Mouse (Mus musculus) gonadal fat pad, adult 2 months (tissue): ENCODE results near the gene Foxp1. TPM values are rescaled to one million over a fixed set of nuclear protein-coding genes. Genes with fewer than 3 reads are reported as not detected.
A peak's percentile ranks its signal among the peaks of the same experiment; 100 is the strongest.

Experiments
- DNase-seq: peaks from one replicate; pipeline ENCODE4 v3.0.0-alpha.2; 2012; ENCODE audit warnings: low read depth
- polyA plus RNA-seq: library from polyadenylated mRNA; depleted of rRNA; stranded (reverse); fragments of >200 nt; gene quantifications from 2 replicates; pipeline ENCODE4 v1.2.3, GENCODE M21; 2012

Gene Foxp1
- polyA plus RNA-seq, 1 experiment, result 26.0 TPM

DNA sequence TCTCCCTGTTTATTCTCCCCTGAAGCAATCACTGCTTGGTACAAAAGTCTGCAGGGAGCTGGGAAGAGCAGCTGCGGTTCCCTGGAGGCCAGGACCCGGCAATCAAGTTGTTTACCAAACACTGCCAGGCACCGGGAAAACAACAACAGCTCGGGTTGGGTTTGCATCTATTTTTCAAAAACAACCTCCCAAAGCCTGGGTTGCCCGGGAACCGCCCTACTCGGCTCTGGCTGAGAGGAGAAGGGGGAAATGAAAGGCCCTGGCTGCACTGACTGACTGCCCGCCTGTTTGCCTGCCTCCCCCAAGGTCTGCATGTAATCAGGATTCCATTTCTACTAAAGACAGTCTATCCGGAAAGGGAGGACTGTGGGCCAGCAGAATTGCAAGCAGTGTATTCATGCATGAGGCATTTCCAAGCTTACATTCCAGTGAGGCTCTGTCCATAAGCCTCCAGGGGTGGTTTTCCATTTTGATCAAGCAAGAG lies 82.6 kb downstream of the Foxp1 start:
- no peak for DNase-seq

DNA sequence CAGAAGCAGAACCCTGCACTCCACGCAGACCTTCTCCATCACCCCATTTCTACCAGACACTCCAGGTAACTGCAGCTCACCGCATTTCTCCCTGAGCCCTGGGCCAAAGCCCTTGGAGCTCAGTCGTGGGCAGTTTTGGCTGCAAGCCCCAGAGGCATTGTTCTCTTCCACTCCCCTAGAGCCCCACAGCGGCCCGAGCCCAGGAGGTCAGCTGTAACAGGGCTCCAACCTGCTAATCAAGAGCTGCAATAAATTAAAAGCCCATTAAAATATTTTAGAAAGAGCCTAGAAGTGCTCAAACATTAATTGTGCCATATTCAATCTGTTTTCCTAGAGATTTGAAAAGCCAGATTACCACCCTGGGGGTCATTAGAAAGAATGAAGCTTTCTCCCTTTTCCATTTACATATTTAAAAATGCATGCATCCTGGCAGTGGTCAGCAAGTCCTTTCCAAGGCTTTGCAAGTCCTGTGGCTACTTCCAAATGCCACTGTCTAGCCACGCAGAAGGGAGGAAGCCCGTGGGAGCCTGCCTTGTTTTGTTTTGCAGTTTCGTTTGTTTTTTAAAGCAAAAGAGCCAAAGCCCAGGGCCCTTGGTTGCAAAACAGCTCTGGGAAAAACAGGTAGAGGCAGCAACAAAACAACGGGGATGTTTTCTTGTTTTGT lies 83.2 kb downstream of the Foxp1 start:
- no peak for DNase-seq

DNA sequence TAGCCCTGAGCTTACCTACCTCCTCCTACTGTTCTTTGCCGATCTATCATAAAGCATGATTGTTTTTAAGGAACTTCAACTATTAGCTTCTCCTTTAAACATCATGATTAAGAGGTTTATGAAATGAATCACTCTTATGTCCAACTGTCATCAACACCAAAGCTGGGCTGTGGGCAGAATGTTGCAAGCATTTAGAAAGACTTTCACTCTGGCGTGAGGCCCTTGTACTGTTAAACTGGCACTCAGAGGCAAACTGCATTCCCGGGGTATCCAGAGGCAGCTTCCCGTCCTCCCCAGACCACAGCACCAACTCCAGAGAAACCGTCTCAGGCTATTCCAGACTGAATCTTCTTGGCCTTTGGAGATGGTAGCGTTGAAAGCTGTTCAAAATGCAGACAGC lies 86.2 kb downstream of the Foxp1 start:
- peak; percentile 75 for DNase-seq

DNA sequence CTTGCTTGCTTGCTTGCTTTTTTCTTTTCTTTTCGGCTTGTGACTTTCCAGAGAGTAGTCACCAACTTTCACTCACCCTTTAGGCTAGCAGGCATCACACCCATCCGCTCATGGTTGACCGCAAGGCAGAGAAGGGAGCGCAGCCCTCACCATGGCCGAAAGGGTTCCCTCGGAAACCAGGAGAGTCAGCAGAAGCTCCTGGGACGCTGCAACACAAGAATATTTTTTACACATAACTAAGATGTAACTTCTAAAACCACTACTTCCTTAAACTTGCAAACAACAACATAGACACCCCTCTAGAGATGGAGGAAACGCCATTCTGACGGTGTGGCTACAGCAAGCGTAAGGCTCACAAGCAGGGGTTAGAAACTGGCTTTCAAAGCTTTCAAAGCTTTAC lies 87.4 kb downstream of the Foxp1 start:
- no peak for DNase-seq

DNA sequence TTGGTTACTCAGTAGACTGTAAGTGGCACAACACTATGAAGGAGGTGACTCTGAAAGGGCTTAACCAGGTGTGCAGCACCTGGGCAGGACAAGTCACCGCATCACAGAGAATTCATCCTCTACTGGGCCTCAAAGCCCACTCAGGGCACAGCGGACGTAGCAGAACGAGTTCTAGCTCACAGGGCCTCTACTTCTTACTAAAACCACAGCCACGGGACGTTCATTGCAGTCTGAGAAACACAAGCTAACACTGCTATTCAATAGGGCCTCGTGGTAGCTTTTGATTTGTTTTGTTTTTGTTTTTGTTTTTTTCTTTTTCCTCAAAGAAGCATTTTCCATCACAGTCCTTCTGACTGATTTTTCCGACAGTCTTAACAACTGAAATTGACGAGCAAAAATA lies 89.5 kb downstream of the Foxp1 start:
- no peak for DNase-seq

DNA sequence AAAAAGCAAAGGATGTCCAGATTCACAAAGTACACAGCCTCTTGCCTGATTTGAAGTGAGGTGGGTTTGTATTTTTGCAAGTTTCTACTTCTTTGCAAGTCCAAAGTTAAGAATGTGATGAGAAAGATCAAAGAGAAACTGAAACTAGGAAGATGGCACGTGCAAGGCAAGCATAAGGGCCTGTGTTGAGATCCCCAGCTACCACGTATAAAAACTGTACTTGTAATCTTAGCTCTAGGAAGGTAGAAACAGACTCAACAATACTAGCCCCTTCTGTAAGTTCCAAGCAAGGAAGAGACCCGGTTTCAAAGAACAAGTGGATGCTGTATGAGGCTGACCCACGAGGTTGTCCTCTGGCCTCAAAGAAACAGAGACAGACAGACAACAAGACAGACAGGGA lies 90.6 kb downstream of the Foxp1 start:
- no peak for DNase-seq

DNA sequence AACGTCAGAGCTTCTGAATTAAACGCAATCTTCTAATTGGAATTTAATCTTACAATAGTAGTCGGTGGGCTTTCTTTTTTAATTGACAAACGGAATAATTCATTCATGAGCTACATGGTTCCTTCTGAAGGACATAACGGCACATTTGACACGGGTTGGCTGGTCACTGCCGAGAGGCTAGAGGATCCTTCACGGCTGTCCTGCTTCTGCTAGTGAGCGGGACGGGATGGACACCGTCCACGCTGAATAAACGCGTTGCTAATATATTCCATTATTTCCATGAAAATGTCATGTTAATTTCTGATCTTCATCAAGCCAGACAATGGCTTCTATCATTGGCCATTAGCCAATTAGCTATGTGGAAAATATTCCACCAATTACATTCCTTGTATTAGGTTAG lies 92.0 kb downstream of the Foxp1 start:
- no peak for DNase-seq

DNA sequence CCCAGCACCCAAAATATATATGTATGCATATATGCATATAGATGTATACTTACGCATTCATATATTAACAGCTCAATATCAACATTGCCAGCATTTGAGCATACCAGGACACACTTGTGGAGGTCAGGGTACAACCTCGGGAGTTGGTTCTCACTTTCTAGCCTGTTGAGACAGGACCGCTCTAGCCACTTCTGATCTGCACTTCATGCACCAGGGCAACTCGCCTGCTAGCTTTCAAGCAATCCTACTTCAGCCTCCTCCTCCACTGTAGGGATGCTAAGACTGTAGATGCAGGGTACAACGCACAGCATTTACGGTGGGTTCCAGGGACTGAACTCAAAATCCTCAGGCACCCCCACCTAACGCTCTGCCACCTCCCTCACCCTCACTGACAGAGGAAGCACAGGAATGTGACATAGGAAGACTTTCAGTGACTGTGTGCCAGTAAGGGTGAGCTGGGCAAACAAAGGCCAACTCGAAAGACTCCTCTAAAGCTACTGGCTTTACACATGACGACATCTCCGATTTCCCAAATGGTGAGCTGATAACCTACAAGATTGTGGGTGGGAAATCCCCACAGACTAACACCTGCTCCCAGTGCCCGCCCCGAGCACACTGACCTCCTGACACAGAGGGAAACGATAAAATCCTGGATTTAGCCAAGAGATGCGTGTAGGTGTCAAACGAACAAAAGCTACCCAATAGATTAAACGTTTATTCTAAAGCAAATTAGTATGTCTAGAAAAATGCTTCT lies 93.0 kb downstream of the Foxp1 start:
- DNase-seq, result peak; percentile 31

DNA sequence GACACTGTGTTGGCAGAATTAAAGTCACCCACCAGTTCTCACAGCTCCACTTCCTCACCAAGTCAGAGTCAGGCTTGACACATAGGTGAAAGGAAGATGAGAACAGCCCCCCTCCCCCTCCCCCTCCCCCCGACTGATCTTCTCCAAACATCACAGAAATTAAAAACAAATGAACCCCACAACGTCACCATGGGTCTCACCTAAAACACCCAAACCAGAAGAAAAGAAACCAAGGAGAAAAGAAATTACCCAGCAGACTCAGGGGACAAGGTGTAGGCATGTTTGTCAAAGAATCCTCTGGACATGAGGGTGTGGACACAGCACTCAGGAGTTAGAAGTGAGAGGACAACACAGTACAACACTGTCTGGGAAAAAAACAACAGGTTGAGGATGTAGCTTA lies 93.6 kb downstream of the Foxp1 start:
- no peak for DNase-seq

DNA sequence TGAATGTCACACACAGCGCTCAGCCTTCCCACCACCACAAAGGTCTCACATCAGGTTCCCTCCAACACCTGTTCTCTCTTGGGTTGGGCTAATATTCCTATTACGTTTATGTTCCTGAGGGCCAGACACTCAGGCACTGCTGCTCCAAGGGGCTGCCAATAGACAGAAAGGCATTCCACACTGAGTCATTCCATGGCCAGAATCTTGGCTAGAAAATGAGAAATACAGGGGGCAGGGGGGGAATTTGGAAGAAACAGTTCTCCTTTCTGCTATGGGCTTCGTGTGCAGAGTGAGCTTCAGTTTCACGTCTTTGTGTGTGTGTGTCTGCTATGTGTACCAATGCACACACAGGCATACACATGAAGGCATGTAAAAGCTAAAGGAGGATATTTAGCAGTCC lies 95.2 kb downstream of the Foxp1 start:
- no peak for DNase-seq

DNA sequence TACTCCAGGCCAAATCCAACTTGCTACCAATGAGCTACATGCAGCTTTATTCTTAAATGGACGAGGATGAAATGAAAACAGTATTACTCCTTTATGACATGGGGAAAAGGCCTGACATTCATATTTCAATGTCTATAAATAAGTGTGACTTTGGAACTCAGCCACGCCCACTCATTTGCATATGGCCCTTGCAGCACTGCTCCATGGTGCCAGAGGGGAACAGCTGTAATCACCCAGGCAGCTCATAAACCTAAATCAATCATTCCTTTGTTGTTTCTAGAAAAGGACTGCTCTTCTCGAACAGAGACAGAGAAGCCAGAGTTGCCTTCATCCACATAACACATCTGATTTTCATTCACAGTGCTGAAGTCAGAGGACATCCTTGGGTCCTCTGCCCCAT lies 97.5 kb downstream of the Foxp1 start:
- no peak for DNase-seq

DNA sequence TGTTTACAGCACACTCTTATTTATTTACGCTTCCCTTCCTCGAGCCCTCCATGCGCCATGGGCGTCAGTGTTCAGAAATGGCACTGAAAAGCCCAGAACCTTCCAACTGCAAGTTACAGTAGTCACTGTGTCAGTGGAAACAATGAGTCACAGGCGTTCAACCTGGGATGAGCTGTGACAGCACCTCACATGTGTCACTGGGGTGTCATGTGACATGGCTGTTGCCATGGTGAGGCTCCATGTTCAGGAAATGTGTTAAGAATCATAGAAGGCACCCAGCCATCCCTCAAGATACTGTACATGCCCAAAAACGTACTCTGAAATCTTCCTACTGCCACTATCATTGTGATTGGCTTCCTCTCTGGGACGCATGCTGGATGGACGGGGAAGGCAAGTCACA lies 101.9 kb downstream of the Foxp1 start:
- no peak for DNase-seq

DNA sequence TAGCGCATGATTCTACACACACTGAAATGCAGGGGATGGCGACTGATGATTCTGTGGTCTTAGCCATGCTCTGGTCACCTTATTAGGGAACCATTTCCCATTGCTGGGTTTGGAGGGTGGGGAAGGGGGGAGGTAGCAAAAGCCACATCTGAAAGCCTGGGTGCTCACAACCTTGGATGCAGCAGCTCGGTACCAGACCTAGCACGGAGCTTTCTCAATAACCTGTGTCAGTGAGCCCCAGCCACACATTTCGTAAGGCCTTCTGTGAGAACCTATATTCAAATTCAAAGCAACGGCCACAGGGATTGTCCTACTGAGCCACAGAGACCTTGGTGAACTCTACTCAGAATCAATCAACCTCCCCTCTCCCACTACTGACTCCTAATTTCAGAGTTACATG lies 109.9 kb downstream of the Foxp1 start:
- DNase-seq, result no peak

DNA sequence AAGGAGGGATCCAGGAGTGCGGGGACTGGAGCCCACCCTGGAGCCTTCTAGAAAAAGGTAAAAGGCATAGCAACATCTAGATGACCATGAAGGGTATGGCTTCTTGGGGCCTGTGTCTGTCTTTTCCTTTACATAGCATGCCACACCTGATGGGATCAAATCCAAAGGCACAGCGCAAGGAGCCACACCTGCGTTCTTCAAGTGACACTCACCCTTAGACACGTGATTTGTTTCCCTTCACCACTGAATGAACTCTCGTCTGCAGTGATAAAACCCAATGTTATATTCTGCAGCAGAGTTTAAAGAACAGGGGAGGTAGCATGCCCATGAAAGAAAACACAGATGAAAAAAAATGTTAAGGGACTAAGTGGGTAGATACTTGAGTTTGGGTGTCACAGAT lies 112.9 kb downstream of the Foxp1 start:
- DNase-seq, result no peak

DNA sequence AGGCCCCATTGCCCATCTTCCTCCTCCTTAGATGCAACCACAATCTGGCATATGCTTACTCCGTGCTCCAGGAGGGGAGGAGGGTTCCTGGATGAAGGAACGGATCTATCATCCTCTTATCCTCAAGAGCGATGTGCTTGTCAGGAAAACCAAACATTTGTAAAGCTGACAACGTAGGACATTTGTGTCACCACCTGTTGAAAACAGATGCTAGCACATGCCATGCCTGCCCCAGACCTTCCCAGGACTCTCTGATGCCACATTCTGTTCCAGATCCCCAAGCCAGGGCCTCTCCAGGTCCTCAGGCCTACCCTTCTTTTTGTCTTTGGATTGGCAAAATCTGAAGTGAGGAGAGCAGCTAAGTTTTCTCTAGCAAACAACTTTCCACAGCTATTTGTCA lies 113.6 kb downstream of the Foxp1 start:
- no peak for DNase-seq

DNA sequence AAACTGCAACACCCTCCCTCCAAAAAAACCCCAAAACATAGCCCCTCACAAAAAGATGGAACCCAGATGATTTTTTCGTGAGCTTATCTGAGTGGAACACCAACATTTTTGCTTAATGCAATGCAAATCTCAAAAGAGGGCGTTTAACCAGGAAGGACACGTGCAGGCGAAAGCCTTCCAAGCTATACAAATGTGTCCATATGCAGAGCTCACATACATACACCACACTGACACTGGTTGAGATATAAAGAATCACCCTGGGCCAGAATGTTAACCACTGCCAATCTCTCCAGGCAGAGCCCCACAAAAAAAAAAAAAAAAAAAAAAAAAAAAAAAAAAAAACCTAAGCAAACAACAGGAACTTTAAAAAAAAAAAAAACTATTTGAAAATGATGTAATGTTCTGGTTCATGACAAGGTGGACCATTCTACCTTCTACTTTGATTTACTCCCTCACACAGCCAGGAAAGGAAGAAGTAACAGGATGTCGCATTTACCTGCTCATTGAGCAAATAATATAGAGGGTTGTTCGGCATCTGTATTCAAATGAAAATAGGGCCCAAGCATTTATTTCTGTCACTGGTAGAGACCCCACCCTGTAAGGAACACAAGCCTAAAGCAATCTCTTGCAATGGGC lies 118.6 kb downstream of the Foxp1 start:
- no peak for DNase-seq

DNA sequence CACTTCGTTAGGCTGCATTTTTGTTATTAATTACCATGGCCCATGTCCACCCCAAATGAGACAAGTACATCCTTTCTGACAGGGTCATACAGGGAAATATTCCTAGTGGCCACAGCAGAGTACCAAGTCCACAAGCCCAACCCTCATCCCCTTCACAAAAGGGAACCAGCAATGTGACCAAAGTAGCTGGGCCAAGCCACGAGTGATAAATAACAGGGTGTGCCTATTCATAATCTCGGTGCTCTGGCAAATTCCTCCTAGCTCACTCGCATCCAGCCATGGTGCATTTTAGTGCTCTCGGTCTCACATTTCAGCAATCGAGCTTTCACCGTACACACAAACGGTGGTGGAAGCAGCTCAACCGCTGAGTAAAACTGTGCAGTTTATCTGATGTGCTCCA lies 119.6 kb downstream of the Foxp1 start:
- DNase-seq, result no peak

DNA sequence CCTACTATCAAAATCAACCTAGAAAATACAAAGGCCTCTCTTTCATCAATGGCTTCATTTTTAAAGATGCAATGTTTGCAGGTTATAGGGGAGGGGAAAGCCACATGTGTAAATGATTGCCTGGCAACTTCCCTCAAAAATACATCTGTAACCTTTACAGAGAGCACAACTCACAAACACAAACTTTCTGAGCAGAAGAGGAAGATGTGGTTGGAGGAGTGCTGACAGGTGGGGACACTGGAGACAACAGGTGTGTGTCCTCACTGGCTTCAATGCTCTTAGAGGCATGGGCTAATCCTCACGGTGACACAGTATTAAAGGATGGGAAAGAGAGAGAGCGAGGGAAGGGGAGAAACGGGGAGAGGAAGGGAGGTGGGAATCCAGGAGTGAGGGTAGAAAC lies 120.2 kb downstream of the Foxp1 start:
- no peak for DNase-seq

DNA sequence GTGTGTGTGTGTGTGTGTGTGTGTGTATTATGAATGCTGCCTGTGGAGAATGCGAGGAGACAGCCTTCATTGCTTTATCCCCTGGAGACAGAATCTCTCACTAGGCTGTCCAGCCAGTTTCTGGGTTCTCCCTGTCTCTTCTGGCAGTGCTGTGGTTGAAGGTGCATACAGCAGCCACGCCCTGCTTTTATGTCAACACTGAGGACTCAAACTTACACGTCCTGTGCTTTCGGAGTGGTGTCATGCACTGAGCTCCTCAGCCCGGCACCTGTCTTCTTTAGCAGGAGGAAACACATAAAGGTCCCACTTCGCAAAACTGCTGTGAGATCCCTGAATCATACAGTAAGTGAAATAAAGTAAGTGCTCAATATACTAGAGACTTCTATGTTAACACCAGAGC lies 120.7 kb downstream of the Foxp1 start:
- DNase-seq, result no peak

DNA sequence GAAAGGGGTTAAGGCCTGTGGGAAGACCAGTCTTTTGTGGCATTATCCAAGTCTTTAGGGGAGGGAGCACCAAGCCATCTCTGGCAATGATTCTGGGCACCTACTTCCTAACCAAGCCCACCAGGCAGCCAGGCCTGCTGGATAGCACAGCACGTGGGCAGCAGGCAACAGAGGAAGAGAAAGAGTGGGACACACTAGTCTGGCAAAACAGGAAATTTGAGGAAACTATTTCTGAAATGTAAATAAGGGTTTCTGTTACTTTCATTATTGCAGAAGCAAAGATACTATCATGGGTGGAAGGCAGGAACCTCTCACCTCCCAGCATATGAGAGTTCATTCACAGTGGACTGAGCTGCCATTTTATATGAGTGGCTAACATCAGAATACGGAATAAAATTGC lies 121.3 kb downstream of the Foxp1 start:
- DNase-seq, result no peak

DNA sequence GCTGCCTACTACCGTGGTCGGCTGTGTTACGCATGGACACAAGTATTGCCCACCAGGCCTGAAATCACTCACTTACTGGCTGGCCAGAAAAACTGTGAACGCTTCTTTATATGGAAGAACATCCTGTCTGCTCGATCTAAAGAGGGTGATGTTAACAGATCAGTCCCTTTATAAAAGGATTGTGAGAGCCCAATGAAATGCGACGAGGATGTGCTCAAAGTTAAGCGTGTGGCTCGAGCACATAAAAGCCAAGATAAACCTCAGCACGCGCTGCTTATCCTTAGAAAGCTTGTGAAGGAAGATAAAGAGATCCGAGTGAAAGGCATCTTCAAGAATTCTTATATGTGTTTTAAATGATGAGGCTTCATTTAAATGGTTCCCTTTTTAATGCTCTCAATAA lies 126.8 kb downstream of the Foxp1 start:
- DNase-seq, result no peak

DNA sequence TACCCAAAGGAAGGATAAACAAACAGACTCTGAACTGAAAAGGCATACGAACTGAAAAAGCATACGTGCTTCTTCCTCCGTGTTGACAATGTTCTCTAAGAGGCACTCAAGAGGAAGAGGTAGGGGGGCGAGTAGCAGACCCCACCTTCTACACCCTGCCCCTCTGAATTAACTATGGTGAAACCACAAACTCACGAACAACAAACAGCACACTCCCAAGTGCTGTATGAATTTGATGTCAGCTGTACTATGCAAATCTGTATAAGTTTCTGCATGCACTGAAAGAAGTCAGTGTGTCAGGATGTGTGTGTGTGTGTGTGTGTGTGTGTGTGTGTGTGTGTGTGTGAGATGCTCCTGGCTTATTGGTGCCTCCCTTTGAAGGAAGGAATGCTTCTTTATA lies 127.7 kb downstream of the Foxp1 start:
- no peak for DNase-seq

DNA sequence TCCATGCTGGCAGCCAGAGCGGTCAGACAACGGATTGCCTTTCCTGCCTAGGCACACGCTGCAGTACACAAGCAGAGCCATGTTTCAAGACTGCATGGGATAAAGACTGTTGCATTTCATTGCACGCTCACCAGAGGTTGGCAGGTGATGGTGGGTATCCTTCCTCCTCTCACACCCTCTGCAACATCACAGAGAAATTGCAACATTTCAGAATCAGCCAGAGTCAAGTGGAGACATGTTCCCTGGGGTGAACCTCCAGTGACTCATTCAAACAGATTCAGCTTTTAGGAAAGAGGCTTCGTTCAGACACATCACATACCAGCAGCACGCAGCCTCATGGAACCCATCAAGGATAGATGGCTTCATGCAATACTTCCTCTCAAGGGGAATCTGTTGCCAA lies 130.0 kb downstream of the Foxp1 start:
- peak; percentile 95 for DNase-seq
